Mouse (Mus musculus) embryonic facial prominence, embryonic 13.5 days (tissue): ENCODE results near the gene Scn5a. TPM values are rescaled to one million over a fixed set of nuclear protein-coding genes. Genes with fewer than 3 reads are reported as not detected.

Experiments
- ATAC-seq: fragments of 200-750 bp; cut with Nextera tagmentation; 2 replicates; pipeline ENCODE4 v1.8.0; 2017; ENCODE audit warnings: low read depth; ENCODE audit not compliant: insufficient number of reproducible peaks, insufficient read depth, low FRiP score, low TSS enrichment
- H3K27ac ChIP-seq: fragments of 300-500 bp; sonication (generic); 2 replicates; pipeline ENCODE4 v1.5.1; 2015; ENCODE audit warnings: moderate library complexity, mild to moderate bottlenecking, inconsistent platforms
- H3K27me3 ChIP-seq: fragments of 300-500 bp; sonication (generic); 2 replicates; pipeline ENCODE4 v1.6.1; 2015; ENCODE audit warnings: mild to moderate bottlenecking, inconsistent platforms
- H3K36me3 ChIP-seq: fragments of 300-500 bp; sonication (generic); 2 replicates; pipeline ENCODE4 v1.6.1; 2015; ENCODE audit warnings: mild to moderate bottlenecking, inconsistent platforms
- H3K4me1 ChIP-seq: fragments of 300-500 bp; sonication (generic); 2 replicates; pipeline ENCODE4 v1.6.1; 2015; ENCODE audit warnings: inconsistent platforms
- H3K4me2 ChIP-seq: fragments of 300-500 bp; sonication (generic); 2 replicates; pipeline ENCODE4 v1.6.1; 2015; ENCODE audit warnings: moderate library complexity, mild to moderate bottlenecking, inconsistent platforms
- H3K4me3 ChIP-seq: fragments of 300-500 bp; sonication (generic); 2 replicates; pipeline ENCODE4 v1.5.1; 2015; ENCODE audit warnings: mild to moderate bottlenecking, inconsistent platforms
- H3K9ac ChIP-seq: fragments of 300-500 bp; sonication (generic); 2 replicates; pipeline ENCODE4 v1.6.1; 2015; ENCODE audit warnings: mild to moderate bottlenecking, inconsistent platforms
- H3K9me3 ChIP-seq: fragments of 300-500 bp; sonication (generic); 2 replicates; pipeline ENCODE4 v1.6.1; 2016; ENCODE audit warnings: inconsistent platforms
- WGBS: fragments of 180-500 bp; shearing (Covaris S2); methylation state at CpG from one replicate; pipeline ENCODE4 v1.1.7; 2015; ENCODE audit warnings: mixed read lengths; 5-methylcytosine and 5-hydroxymethylcytosine counted together
- polyA plus RNA-seq: library from polyadenylated mRNA; unstranded; fragments of >200 nt; fragmentation: Nextera tagmentation; extraction: Ambion mirVana; gene quantifications from 2 replicates; pipeline ENCODE4 v1.2.1, GENCODE M21; 2015

The Scn5a gene
- polyA plus RNA-seq, 1 experiment from 2014 or later = 0.42 TPM

DNA sequence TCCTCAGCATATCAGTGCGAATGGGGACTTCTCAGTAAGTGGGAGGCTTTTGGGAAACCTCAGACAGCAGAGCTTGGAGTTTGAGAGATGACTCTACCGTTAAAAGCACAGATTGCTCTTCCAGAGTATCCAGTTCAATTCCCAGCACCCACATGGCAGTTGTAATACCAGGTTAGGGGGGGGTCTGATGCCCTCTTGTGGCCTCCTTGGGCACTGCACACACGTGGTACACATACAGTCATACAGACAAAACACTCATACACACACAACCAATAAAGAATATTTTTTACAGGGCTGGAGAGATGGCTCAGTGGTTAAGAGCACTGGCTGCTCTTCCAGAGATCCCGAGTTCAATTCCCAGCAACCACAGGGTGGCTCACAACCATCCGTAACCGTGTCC is 54.3 kb downstream of the Scn5a start:
- no peak for ATAC-seq
- H3K9ac ChIP-seq = no peak overlapping the region
- H3K9me3 ChIP-seq = no peaks in the 10 kb centered on the region
- 0 out of 2 replicates have a peak, but pooled peaks cover 4% of the 10 kb centered on the region for H3K4me1 ChIP-seq
- H3K36me3 ChIP-seq = no peaks in the 10 kb centered on the region
- peaks cover under 1% of the 10 kb centered on the region; the same call in 1 of the 2 replicates for H3K27me3 ChIP-seq
- no peak overlapping the region for H3K4me3 ChIP-seq
- 90% methylated on average over 6 of the region's 6 CpGs for WGBS
- H3K27ac ChIP-seq = no peak overlapping the region
- H3K4me2 ChIP-seq = no peak overlapping the region

GRCm38 (mm10) chr9:119523301-119523700 is 55.5 kb downstream of the Scn5a start:
- Histone ChIP-seq H3K27ac (no peak overlapping the region), H3K4me1 (0 out of 2 replicates have a peak, but pooled peaks cover 4% of the 10 kb centered on the region), H3K27me3 (peaks cover 8% of the 10 kb centered on the region), H3K4me2 (no peak overlapping the region), H3K9me3 (no peaks in the 10 kb centered on the region), H3K9ac (no peak overlapping the region), H3K36me3 (no peaks in the 10 kb centered on the region), H3K4me3 (no peak overlapping the region)
- ATAC-seq = no peak
- WGBS = 80% methylated on average over 8 of the region's 8 CpGs

GRCm38 (mm10) chr9:119519116-119519515 is 59.7 kb downstream of the Scn5a start:
- no peak for ATAC-seq
- 52% methylated on average over 23 of the region's 23 CpGs for WGBS
- Histone ChIP-seq H3K4me1 (peaks cover 16% of the 10 kb centered on the region), H3K27me3 (peaks cover 26% of the 10 kb centered on the region), H3K36me3 (no peaks in the 10 kb centered on the region), H3K4me2 (no peak overlapping the region), H3K27ac (no peak overlapping the region), H3K9ac (no peak overlapping the region), H3K4me3 (no peak overlapping the region), H3K9me3 (no peaks in the 10 kb centered on the region)

GRCm38 (mm10) chr9:119518177-119518576 is 60.6 kb downstream of the Scn5a start:
- H3K27ac ChIP-seq = no peak overlapping the region
- no peak overlapping the region for H3K4me3 ChIP-seq
- H3K27me3 ChIP-seq = peaks cover 26% of the 10 kb centered on the region
- H3K9ac ChIP-seq = no peak overlapping the region
- WGBS = 61% methylated on average over 8 of the region's 8 CpGs
- H3K4me1 ChIP-seq = peaks cover 13% of the 10 kb centered on the region
- H3K4me2 ChIP-seq = no peak overlapping the region
- no peaks in the 10 kb centered on the region for H3K36me3 ChIP-seq
- no peaks in the 10 kb centered on the region for H3K9me3 ChIP-seq
- ATAC-seq = no peak

- Histone ChIP-seq H3K4me1 (peaks cover 12% of the 10 kb centered on the region), H3K27ac (no peak overlapping the region), H3K4me2 (peak overlapping the region; percentile 43), H3K9ac (no peak overlapping the region), H3K36me3 (no peaks in the 10 kb centered on the region), H3K4me3 (no peak overlapping the region), H3K9me3 (no peaks in the 10 kb centered on the region), H3K27me3 (peaks cover 26% of the 10 kb centered on the region)
- 38% methylated on average over 20 of the region's 20 CpGs for WGBS
- ATAC-seq = no peak
Observed at GRCm38 (mm10) chr9:119517467-119517866, 61.3 kb downstream of the Scn5a start.

DNA sequence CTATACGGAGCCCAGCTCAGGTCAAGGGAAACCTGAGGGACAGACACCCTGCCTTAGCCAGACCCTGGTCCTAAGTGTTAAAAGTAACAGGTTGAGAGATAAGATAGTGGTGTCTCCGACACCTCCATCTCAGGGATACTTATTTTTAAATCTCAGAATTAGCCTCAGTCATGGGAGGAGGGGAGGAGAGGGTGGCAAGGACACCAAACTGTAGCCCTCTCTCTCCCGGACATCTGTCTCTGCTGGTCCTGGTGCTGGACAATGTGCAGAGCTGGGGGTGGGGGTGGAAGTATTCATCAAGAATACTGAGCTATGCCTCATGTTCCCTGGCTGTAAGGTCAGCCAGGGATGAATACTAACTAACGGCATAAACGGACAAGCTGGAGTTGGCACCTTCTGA is 62.0 kb downstream of the Scn5a start:
- Histone ChIP-seq H3K4me3 (no peak overlapping the region), H3K4me2 (no peak overlapping the region), H3K9me3 (no peaks in the 10 kb centered on the region), H3K27ac (no peak overlapping the region), H3K4me1 (peaks cover 12% of the 10 kb centered on the region), H3K36me3 (no peaks in the 10 kb centered on the region), H3K27me3 (peaks cover 26% of the 10 kb centered on the region), H3K9ac (no peak overlapping the region)
- ATAC-seq = no peak
- WGBS = 80% methylated on average over 5 of the region's 5 CpGs

- Histone ChIP-seq H3K9ac (no peak overlapping the region), H3K9me3 (no peaks in the 10 kb centered on the region), H3K27me3 (peaks cover 26% of the 10 kb centered on the region), H3K4me2 (no peak overlapping the region), H3K27ac (no peak overlapping the region), H3K4me1 (peaks cover 12% of the 10 kb centered on the region), H3K36me3 (no peaks in the 10 kb centered on the region), H3K4me3 (no peak overlapping the region)
- ATAC-seq = no peak
- WGBS = 92% methylated on average over 9 of the region's 9 CpGs
Observed at GRCm38 (mm10) chr9:119515454-119515853, 63.4 kb downstream of the Scn5a start.

DNA sequence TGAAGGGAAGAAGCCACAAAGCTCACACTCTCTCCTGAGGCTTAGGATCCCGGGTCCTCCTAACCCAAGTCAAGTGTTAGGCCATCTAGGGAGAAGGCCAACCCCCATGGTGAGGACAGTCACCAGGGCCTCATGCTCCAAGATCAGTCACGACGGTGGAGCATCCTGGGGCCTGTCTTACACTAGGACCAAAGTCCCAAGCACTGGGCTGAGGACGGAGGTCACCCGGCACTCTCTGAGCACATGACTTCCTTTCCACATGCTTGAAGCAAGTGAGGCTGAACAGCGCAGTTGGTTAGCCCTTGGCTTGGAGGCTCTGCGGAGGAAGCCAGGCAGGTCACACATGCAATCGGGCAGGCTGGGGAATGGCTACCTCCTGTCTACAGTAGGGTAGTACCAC is 63.8 kb downstream of the Scn5a start:
- WGBS = 80% methylated on average over 8 of the region's 8 CpGs
- Histone ChIP-seq H3K27ac (no peak overlapping the region), H3K4me3 (no peak overlapping the region), H3K36me3 (no peaks in the 10 kb centered on the region), H3K9me3 (no peaks in the 10 kb centered on the region), H3K4me1 (peaks cover 12% of the 10 kb centered on the region), H3K9ac (no peak overlapping the region), H3K4me2 (no peak overlapping the region), H3K27me3 (peaks cover 26% of the 10 kb centered on the region)
- no peak for ATAC-seq

DNA sequence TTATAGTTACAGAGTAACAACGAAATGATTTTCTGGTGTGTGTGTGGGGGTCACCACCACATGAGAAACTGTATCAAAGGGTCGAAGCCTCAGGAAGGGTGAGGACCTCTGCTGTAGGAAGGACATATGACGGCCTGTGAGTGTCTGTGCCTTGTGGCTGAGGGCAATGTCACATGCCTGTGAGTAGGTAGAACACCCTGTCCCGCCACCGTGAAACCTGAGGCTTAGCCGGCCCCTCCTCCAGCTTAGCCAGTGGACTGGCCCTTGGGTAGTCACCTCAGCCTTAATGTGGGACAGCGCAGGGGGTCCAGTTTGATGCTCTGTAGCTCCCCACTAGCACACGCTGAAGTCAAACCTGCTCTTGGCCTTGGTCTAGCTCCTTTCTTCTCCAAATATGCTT is 65.0 kb downstream of the Scn5a start:
- Histone ChIP-seq H3K27ac (no peak overlapping the region), H3K4me1 (peaks cover 12% of the 10 kb centered on the region), H3K9ac (no peak overlapping the region), H3K27me3 (peaks cover 20% of the 10 kb centered on the region), H3K36me3 (no peaks in the 10 kb centered on the region), H3K9me3 (no peaks in the 10 kb centered on the region), H3K4me3 (no peak overlapping the region), H3K4me2 (no peak overlapping the region)
- no peak for ATAC-seq
- WGBS = 80% methylated on average over 8 of the region's 8 CpGs

DNA sequence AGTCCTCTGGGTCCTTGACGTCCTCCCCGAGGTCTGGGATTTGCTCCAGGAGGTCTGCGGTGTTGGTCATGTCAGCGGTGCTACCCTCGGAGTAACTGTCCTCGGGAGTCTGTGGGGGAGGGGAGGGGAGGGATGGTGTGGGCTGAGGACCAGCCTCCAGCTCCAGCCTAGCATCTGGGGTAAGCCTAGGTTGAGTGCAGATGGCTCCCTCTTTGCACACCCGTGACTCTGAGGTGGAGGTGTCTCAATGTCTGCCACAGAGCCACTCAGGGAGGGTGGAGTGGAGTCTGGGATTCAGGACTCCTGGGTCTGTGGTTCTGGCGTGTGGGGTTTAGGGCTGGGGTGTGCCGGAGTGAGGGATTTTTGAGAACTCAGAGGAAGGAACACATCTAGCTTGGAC is 65.8 kb downstream of the Scn5a start:
- 85% methylated on average over 9 of the region's 9 CpGs for WGBS
- Histone ChIP-seq H3K9ac (no peak overlapping the region), H3K9me3 (no peaks in the 10 kb centered on the region), H3K4me1 (peaks cover 9% of the 10 kb centered on the region), H3K4me2 (no peak overlapping the region), H3K4me3 (no peak overlapping the region), H3K36me3 (no peaks in the 10 kb centered on the region), H3K27ac (no peak overlapping the region), H3K27me3 (peaks cover 15% of the 10 kb centered on the region)
- no peak for ATAC-seq

DNA sequence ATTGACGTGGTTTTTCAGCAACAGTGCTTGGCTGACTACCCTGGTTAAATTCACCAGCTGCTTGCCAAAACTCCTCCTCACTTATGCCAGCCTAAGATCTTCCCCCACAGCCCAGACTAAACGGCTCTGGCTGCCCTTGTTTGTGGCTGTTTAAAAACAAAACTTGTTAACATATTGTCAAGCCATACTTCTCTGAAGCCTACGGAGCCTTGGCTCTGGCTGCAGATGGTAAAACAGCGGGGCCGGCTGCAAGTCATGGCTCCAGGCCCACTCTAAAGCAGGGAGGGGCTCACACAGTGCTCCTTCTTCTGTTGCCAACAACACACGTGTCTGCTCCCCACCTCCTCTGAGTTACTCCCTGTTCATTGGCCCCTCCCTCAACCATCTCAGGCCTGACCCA is 67.9 kb downstream of the Scn5a start:
- no peak for ATAC-seq
- no peak overlapping the region; the same call in 1 of the 2 replicates for H3K27ac ChIP-seq
- 59% methylated on average over 6 of the region's 6 CpGs for WGBS

DNA sequence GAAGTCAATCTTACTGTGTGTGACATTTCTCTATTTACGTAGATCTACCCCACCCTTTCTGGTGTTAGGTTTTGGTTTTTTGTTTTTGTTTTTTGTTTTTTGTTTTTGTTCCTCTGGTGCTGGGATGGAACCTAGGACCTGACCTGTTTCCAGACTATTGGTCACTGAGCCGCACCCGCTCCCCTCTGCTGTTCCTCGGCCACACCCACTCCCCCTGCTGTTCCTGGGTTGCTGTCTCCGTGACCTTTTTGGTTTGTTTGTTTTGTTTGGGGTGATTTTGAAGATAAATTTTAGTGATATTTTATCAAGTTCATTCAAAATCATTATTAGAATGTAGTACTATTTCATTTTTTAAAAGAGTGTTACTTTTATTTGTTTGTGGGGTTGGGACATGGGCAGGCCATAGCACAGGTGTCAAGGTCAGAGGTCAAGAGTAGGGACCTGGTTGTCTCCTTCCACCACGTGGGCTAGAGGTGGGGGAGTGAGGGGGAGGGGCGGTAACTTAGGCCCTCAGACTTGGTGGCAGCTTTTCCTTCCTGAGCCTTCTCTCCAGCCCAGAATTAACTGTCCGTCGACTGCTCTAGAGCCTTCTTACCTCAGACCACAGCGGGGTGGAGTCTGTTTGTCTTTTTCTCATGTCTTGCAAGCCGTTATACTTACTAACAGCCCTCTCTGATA is 73.7 kb downstream of the Scn5a start:
- H3K4me2 ChIP-seq = no peak overlapping the region
- peaks cover 4% of the 10 kb centered on the region for H3K9me3 ChIP-seq
- H3K4me1 ChIP-seq = no peaks in the 10 kb centered on the region
- ATAC-seq = no peak
- H3K27me3 ChIP-seq = no peaks in the 10 kb centered on the region
- H3K36me3 ChIP-seq = no peaks in the 10 kb centered on the region
- no peak overlapping the region for H3K27ac ChIP-seq
- no peak overlapping the region for H3K9ac ChIP-seq
- H3K4me3 ChIP-seq = no peak overlapping the region
- WGBS = 64% methylated on average over 11 of the region's 11 CpGs

More for the DNA sequence above, 67.9 kb downstream of the Scn5a start:
- no peak overlapping the region for H3K4me3 ChIP-seq
- H3K4me2 ChIP-seq = no peak overlapping the region
- H3K27me3 ChIP-seq = no peaks in the 10 kb centered on the region; the same call in 1 of the 2 replicates
- no peak overlapping the region for H3K9ac ChIP-seq
- no peaks in the 10 kb centered on the region for H3K36me3 ChIP-seq
- no peaks in the 10 kb centered on the region for H3K4me1 ChIP-seq
- H3K9me3 ChIP-seq = peaks cover 4% of the 10 kb centered on the region
